Mouse (Mus musculus) midbrain, postnatal 0 days (tissue): ENCODE measurements around the gene Slc10a4. TPM values are rescaled to one million over a fixed set of nuclear protein-coding genes. Genes with fewer than 3 reads are reported as not detected.
A peak's percentile ranks its signal among the peaks of the same experiment; 100 is the strongest.

Source experiments
- ATAC-seq: fragments of 200-750 bp; cut with Nextera tagmentation; 2 replicates; pipeline ENCODE4 v1.8.0; 2017; ENCODE audit warnings: moderate number of reproducible peaks, mild to moderate bottlenecking, moderate TSS enrichment, moderate library complexity; ENCODE audit not compliant: low FRiP score
- DNase-seq: peaks from one replicate; pipeline ENCODE4 v3.0.0-alpha.2; 2015; ENCODE audit warnings: low spot score
- H3K27ac ChIP-seq: fragments of 300-500 bp; sonication (generic); 2 replicates; pipeline ENCODE4 v1.5.1; 2014; ENCODE audit warnings: low read depth, mild to moderate bottlenecking, low read length, mixed read lengths
- H3K27me3 ChIP-seq: fragments of 300-500 bp; sonication (generic); 2 replicates; pipeline ENCODE4 v1.6.1; 2014; ENCODE audit warnings: low read length, control low read depth, mixed read lengths; ENCODE audit not compliant: insufficient read depth
- H3K36me3 ChIP-seq: fragments of 300-500 bp; sonication (generic); 2 replicates; pipeline ENCODE4 v1.6.1; 2014; ENCODE audit warnings: low read length, control low read depth, mixed read lengths; ENCODE audit not compliant: insufficient read depth
- H3K4me1 ChIP-seq: fragments of 300-500 bp; sonication (generic); 2 replicates; pipeline ENCODE4 v1.6.1; 2014; ENCODE audit warnings: mild to moderate bottlenecking, control low read depth, antibody characterized with exemption, low read length, mixed read lengths; ENCODE audit not compliant: insufficient read depth
- H3K4me2 ChIP-seq: fragments of 300-500 bp; sonication (generic); 2 replicates; pipeline ENCODE4 v1.6.1; 2014; ENCODE audit warnings: low read depth, mild to moderate bottlenecking, low read length, mixed read lengths; ENCODE audit not compliant: poor library complexity, severe bottlenecking
- H3K4me3 ChIP-seq: fragments of 300-500 bp; sonication (generic); 2 replicates; pipeline ENCODE4 v1.5.1; 2014; ENCODE audit warnings: low read depth, mild to moderate bottlenecking, low read length, moderate library complexity
- H3K9ac ChIP-seq: fragments of 300-500 bp; sonication (generic); replicated peaks from 2 replicates; pipeline ENCODE4 v1.6.1; 2014; ENCODE audit warnings: mild to moderate bottlenecking, low read length, moderate library complexity, mixed read lengths; ENCODE audit not compliant: poor library complexity, severe bottlenecking
- H3K9me3 ChIP-seq: fragments of 300-500 bp; sonication (generic); 2 replicates; pipeline ENCODE4 v1.6.1; 2016; ENCODE audit warnings: low read length, control low read depth
- CTCF ChIP-seq: IDR thresholded peaks from 2 replicates; pipeline ENCODE4 v1.5.1; 2016; ENCODE audit warnings: antibody characterized with exemption, mild to moderate bottlenecking
- whole genome bisulfite sequencing: fragments of 180-500 bp; shearing (Covaris S2); extraction: QIAGEN DNeasy Blood & Tissue Kit; methylation state at CpG from one replicate; pipeline ENCODE4 v1.1.7; 2014; 5-methylcytosine and 5-hydroxymethylcytosine counted together
- polyA plus RNA-seq: library from polyadenylated mRNA; unstranded; fragments of >200 nt; fragmentation: Nextera tagmentation; extraction: Ambion mirVana; gene quantifications from 2 replicates; pipeline ENCODE4 v1.2.1, GENCODE M21; 2015
- total RNA-seq: library from RNA; depleted of rRNA; stranded (reverse); fragments of >200 nt; gene quantifications from 2 replicates; pipeline ENCODE4 v1.2.3, GENCODE M21; 2014; rRNA removed

Gene Slc10a4
- total RNA-seq (17.0 and 19.9 TPM in 2 replicates), polyA plus RNA-seq (24.4 and 32.6 TPM in 2 replicates)

- no peaks in the 10 kb centered on the region for H3K9me3 ChIP-seq
- H3K4me1 ChIP-seq = no peaks in the 10 kb centered on the region
- H3K27me3 ChIP-seq = no peaks in the 10 kb centered on the region
- H3K36me3 ChIP-seq = no peaks in the 10 kb centered on the region
- no peak within 1 kb of the TSS for H3K27ac ChIP-seq
- ATAC-seq (peak; percentile 75), DNase-seq (no peak)
- peak within 1 kb of the TSS; percentile 36; the same call in 1 of the 2 replicates for H3K9ac ChIP-seq
- peak within 1 kb of the TSS; percentile 54 for H3K4me2 ChIP-seq
- TF ChIP-seq CTCF = no peak
- peak within 1 kb of the TSS; percentile 37 for H3K4me3 ChIP-seq
- 8% methylated on average over 64 of the region's 65 CpGs for WGBS
Observed at GRCm38 (mm10) chr5:73006784-73007581, at the start of gene Slc10a4. Gene Slc10a4, plus strand, starts transcription at chr5:73006883.

DNA sequence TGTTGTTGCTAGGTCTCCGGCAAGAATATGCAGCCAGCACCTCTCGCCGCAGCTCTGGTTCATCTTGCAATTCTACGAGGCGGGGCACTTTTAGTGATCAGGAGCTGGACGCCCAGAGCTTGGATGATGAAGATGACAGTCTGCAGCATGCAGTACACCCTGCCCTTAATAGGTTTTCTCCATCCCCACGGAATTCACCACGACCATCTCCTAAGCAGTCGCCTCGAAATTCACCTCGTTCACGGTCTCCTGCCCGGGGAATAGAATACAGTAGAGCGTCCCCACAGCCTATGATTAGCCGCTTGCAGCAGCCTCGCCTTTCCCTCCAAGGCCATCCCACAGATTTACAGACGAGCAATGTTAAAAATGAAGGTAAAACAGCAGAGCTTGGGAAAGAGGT, 49.4 kb upstream of the Slc10a4 start:
- Histone ChIP-seq H3K9ac (no peak overlapping the region), H3K9me3 (no peaks in the 10 kb centered on the region), H3K4me3 (no peak overlapping the region), H3K4me1 (no peaks in the 10 kb centered on the region), H3K27ac (no peak overlapping the region), H3K36me3 (peaks cover 3% of the 10 kb centered on the region; the same call in 1 of the 2 replicates), H3K27me3 (no peaks in the 10 kb centered on the region), H3K4me2 (no peak overlapping the region)
- ATAC-seq (no peak), DNase-seq (no peak)
- TF ChIP-seq CTCF = no peak
- 87% methylated on average over 17 of the region's 17 CpGs for WGBS

DNA sequence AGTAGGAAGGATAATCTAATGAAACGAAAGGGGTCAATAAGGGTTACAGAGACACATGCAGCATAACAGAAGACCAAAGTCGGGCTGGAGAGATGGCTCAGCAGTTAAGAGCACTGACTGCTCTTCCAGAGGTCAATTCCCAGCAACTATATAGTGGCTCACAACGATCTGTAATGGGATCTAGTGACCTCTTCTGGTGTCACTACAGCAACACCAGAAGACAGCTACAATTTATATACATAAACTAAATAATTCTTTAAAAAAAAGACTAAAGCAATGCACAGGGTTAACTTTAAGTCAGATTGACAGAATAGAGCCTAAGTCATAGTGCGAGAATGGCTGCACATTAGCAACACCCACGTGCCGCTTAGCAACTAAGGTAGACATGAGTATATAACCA, 46.6 kb upstream of the Slc10a4 start:
- Histone ChIP-seq H3K9me3 (no peaks in the 10 kb centered on the region), H3K4me2 (no peak overlapping the region), H3K4me1 (no peaks in the 10 kb centered on the region), H3K4me3 (no peak overlapping the region), H3K27me3 (no peaks in the 10 kb centered on the region), H3K27ac (no peak overlapping the region), H3K9ac (no peak overlapping the region), H3K36me3 (peaks cover 3% of the 10 kb centered on the region; the same call in 1 of the 2 replicates)
- DNase-seq = no peak
- TF ChIP-seq CTCF = no peak
- 80% methylated on average over 6 of the region's 6 CpGs for WGBS
- ATAC-seq = no peak

DNA sequence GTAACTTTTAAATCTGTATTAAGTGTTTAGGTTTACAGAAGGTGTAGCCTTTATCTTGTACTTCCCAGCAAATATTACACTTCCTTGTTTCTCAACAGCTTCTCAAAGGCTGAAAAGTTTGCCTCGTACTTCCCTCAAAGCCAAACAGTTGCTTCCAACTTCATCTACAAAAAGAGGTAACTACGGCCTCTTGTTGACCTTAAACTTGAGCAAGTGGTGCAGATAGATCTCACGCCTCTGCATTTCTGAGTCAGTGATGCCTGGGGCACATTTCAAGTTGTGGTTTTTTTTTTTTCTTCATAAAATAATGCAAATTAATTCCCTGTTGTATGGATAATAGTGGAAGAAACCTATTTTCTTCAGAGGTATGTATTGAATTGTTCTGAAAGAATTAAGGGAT, 41.0 kb upstream of the Slc10a4 start:
- TF ChIP-seq CTCF = no peak
- Histone ChIP-seq H3K4me3 (no peak overlapping the region), H3K36me3 (peaks cover 6% of the 10 kb centered on the region; the same call in 1 of the 2 replicates), H3K27ac (no peak overlapping the region), H3K4me2 (no peak overlapping the region), H3K27me3 (no peaks in the 10 kb centered on the region), H3K9ac (no peak overlapping the region), H3K9me3 (no peaks in the 10 kb centered on the region), H3K4me1 (no peaks in the 10 kb centered on the region)
- no peak for ATAC-seq
- DNase-seq = no peak
- WGBS = 87% methylated on average over 3 of the region's 3 CpGs

DNA sequence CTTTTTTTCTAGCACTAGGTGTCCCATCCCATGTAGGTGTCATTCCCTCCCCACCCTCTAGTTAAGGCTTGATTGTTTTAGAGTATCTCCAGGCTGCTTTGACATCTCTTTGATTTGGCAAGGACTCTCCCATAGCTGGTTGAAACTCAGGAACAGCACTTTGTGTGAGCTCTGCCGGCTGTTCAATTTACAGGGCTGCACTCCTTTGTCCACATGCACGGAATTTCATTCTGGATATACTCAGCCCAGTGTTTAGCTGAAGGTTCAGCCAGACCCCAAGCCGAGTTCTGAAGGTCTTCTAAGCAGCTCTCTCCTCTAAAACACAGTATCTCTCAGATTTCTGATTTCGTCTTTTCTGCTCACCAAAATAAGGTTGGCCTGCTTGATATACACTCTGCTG, 34.2 kb upstream of the Slc10a4 start:
- peaks cover 26% of the 10 kb centered on the region; the same call in 1 of the 2 replicates for H3K36me3 ChIP-seq
- DNase-seq = no peak
- no peak overlapping the region for H3K27ac ChIP-seq
- no peak overlapping the region for H3K9ac ChIP-seq
- no peak for TF ChIP-seq CTCF
- no peaks in the 10 kb centered on the region for H3K4me1 ChIP-seq
- no peak overlapping the region for H3K4me3 ChIP-seq
- 49% methylated on average over 4 of the region's 4 CpGs for WGBS
- no peak overlapping the region for H3K4me2 ChIP-seq
- no peaks in the 10 kb centered on the region for H3K27me3 ChIP-seq
- ATAC-seq = no peak
- H3K9me3 ChIP-seq = no peaks in the 10 kb centered on the region

GRCm38 (mm10) chr5:72972934-72973333, 33.7 kb upstream of the Slc10a4 start:
- ATAC-seq = 0 out of 2 replicates have a peak, but pooled peaks have one; percentile 34
- DNase-seq = peak; percentile 44
- TF ChIP-seq CTCF = peak; percentile 31; the same call in 1 of the 2 replicates

More at GRCm38 (mm10) chr5:72972934-72973333, 33.7 kb upstream of the Slc10a4 start:
- Histone ChIP-seq H3K27ac (no peak overlapping the region), H3K36me3 (peaks cover 26% of the 10 kb centered on the region; the same call in 1 of the 2 replicates), H3K4me3 (no peak overlapping the region), H3K27me3 (no peaks in the 10 kb centered on the region), H3K4me2 (no peak overlapping the region), H3K9me3 (no peaks in the 10 kb centered on the region), H3K4me1 (no peaks in the 10 kb centered on the region), H3K9ac (no peak overlapping the region)
- whole genome bisulfite sequencing = 37% methylated on average over 5 of the region's 5 CpGs
